ENCODE assay signal across 26 mouse cellular contexts in the genomic region with DNA sequence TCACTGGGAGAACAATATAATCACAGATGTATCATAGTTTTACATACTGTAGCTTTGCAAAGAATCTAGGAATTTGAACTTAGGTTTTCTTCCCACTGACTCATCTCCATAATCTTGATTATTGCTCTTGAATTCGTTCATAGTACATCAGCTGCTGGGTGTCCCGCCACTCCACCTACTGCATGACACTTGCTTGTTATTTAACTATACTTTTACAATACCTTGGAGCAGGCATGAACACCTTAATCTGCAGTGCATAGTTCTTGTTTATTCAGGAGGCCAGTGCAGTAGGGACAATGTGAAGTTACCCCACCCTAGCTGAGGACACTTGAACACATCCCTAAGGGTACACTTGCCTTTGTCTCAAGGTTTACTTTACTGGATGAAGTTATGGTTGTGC.
"Had no signal": no experiment of that assay in that cellular context is flagged by ENCODE, and none has a peak within 500 bp of the region (broad histone marks: within the 10 kb centered on the region; RNA-seq: fewer than 3 reads in every experiment).

No protein-coding gene starts in this region.

- H3K9ac ChIP-seq: embryonic facial prominence, embryonic 12.5 days; embryonic facial prominence, embryonic 13.5 days; embryonic facial prominence, embryonic 15.5 days; forebrain, embryonic 12.5 days; forebrain, embryonic 13.5 days; forebrain, postnatal 0 days had no signal

- H3K27ac ChIP-seq: embryonic facial prominence, embryonic 10.5 days; embryonic facial prominence, embryonic 12.5 days; embryonic facial prominence, embryonic 13.5 days; embryonic facial prominence, embryonic 15.5 days; forebrain, embryonic 10.5 days; forebrain, embryonic 12.5 days; forebrain, embryonic 13.5 days; gastrocnemius, adult 2 months; heart, adult 2 months had no signal

- H3K27me3 ChIP-seq: embryonic facial prominence, embryonic 12.5 days; embryonic facial prominence, embryonic 13.5 days; embryonic facial prominence, embryonic 15.5 days; forebrain, embryonic 12.5 days; forebrain, embryonic 13.5 days had no signal

- DNase-seq: cerebellum, adult 2 months; cerebellum, adult 8-10 months; cerebellum, adult 9-10 months; cerebellum, adult 9-11 months; cerebellum, postnatal 10 days; cerebellum, postnatal 14 days; cerebellum, postnatal 25 days; cerebellum, postnatal 36 days; embryo, embryonic 11 days; gastrocnemius, adult 2 months; gastrocnemius, postnatal 10 days; gastrocnemius, postnatal 14 days; gastrocnemius, postnatal 25 days; gastrocnemius, postnatal 36 days; heart, adult 18-20 months; heart, adult 2 months had no signal

- H3K9me3 ChIP-seq: embryonic facial prominence, embryonic 10.5 days; embryonic facial prominence, embryonic 12.5 days; embryonic facial prominence, embryonic 13.5 days; embryonic facial prominence, embryonic 15.5 days; forebrain, embryonic 10.5 days; forebrain, embryonic 12.5 days; forebrain, embryonic 13.5 days had no signal

- H3K4me2 ChIP-seq: embryonic facial prominence, embryonic 12.5 days; embryonic facial prominence, embryonic 13.5 days; embryonic facial prominence, embryonic 15.5 days; forebrain, embryonic 12.5 days; forebrain, embryonic 13.5 days had no signal

- H3K4me1 ChIP-seq: embryonic facial prominence, embryonic 10.5 days; embryonic facial prominence, embryonic 12.5 days; embryonic facial prominence, embryonic 13.5 days; embryonic facial prominence, embryonic 15.5 days had no signal

- ATAC-seq: forebrain, embryonic 14.5 days had no signal

- H3K4me3 ChIP-seq: embryonic facial prominence, embryonic 10.5 days; embryonic facial prominence, embryonic 12.5 days; embryonic facial prominence, embryonic 13.5 days; embryonic facial prominence, embryonic 15.5 days; erythroblast, embryonic 14.5 days; forebrain, embryonic 10.5 days; forebrain, embryonic 12.5 days; forebrain, embryonic 13.5 days; gastrocnemius, adult 2 months; heart, adult 2 months had no signal

- H3K36me3 ChIP-seq: embryonic facial prominence, embryonic 10.5 days; embryonic facial prominence, embryonic 12.5 days; embryonic facial prominence, embryonic 13.5 days; embryonic facial prominence, embryonic 15.5 days; forebrain, embryonic 10.5 days; forebrain, embryonic 12.5 days had no signal
